Mouse (Mus musculus): ENCODE data around the gene Sdhaf4.

DNA sequence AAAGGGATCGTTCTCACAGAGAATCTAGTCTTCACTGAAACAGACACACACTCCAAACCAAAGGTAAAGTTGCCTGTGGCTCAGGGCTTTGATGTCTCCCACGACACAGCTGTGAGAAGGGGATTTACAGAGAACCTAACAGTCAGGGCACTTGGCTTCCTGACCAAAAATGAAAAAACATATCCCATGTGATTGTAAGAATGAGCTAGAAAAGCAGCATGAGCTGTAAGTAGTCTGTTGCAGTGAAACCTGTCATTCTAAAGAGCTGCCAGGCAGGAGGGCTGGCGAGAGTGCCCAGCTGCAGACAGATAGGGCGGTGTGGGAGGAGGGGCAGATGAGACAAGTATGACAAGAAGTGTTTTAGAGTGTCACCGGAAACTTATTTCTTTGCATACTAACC, 40.2 kb upstream of the Sdhaf4 start:
- TF ChIP-seq CTCF (IDR thresholded peaks at IDR 0.05; ENCODE audit: control insufficient read depth, insufficient read depth, insufficient read length) (no peak), MYOG (IDR thresholded peaks at IDR 0.05; ENCODE audit: control insufficient read depth, extremely low read depth, insufficient read length) (no peak), USF1 (IDR thresholded peaks at IDR 0.05; ENCODE audit: low read depth) (no peak), MAX (IDR thresholded peaks at IDR 0.05) (no peak), MYOD1 (IDR thresholded peaks at IDR 0.05; ENCODE audit: control insufficient read depth, insufficient read length, low read depth) (no peak), CEBPB (IDR thresholded peaks at IDR 0.05; ENCODE audit: low read depth) (no peak)

All from C2C12 (cell line).